Mouse (Mus musculus): ENCODE results near the gene Prr11.
A peak's percentile ranks its signal among the peaks of the same experiment; 100 is the strongest.
"Not testable (repeated sequence)": the region's sequence is repeated elsewhere in the genome, so short reads cannot be mapped to it uniquely, and the experiment has no call there.

The Prr11 gene

DNA sequence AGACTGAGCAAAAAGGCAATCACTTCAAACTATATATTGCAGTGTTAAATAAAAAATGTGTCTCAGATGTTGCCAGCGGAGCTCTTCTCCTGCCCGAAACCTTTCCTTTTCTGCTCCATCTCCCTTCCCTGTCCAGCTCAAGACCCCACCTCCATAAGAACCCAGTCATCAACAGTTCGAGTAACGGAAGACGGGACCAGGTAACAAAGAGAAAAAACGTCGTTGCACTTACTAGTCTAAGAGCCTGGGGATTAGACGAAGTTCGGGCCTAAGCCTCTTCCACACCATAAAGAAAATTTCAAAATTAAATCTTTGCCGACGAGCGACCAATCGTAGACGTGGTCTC, at the start of gene Prr11:
Gene Prr11 (minus strand): TSS at position 300 of the 346 bp plus-strand sequence.
- no peak for DNase-seq

GRCm38 (mm10) chr11:87158012-87158411, 49.5 kb upstream of the Prr11 start:
- no peak for DNase-seq

DNA sequence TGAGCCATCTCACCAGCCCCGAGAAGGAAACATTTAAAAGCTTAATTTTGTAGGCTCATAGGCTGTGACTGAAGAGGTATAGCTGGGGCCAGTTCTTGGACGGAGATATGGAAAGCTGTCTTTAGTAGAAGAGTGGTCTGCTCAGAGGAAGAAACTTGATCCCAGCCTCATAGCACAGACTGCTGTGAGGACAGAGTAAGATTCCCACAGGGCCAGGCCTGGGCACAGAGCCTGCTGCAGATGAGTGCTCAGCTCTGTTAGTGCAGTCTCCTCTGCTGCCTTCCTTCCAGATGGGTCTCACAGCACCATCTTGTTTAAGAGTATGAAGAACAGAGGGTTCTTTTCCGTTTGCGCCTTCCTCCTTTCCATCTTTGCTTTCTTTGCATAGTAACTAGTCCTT, 27.7 kb upstream of the Prr11 start:
- DNase-seq = no peak

GRCm38 (mm10) chr11:87126824-87127816, 18.6 kb upstream of the Prr11 start, which contains the start of gene Trim37:
Gene Trim37 (plus strand): TSS chr11:87127077.
- DNase-seq = peak; percentile 79 to 82

DNA sequence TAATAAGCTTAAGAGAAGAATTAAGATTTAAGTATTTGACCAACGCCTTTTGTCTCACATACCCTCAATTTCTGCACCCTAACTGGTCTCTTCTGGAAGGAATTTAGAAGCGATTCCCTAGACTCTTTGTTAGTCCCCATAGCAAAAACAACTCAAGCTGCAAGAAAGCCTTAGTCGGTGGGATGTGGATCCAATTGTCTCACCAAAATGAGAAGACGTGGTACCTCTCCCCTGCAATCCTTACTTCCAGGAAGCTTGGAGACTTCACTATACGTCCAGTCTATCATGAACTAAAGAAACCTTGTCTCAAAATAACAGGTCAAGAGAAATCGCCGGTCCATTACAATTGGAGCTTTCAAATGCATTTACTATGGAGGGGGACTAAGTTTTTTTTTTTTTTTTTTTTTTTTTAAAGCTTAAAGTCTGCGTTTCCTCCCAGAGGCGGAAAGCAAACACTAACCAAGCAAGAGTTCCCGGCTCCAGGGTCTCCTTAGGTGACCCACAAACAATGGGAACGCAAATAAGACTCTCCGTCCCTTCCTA, 17.8 kb upstream of the Prr11 start:
- peak; percentile 3 to 4 for DNase-seq

DNA sequence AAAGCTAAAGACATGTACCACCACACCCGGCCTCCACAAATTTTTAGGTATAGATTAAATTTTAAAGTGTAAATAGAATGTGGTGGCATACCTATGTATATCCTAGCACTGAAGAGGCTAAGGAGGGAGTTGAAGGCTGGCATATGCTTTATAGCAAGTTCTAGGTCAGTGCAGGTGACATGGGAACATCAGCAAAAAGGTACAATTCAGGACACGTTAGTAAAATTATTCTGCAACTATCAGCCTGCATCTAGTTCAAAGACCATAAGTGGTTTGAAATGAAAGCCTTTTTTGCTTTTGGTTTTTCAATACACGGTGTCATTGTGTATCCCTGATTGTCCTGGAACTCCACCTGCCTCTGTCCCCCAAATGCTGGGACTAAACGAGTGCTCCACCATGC, 17.1 kb upstream of the Prr11 start:
- no peak for DNase-seq

DNA sequence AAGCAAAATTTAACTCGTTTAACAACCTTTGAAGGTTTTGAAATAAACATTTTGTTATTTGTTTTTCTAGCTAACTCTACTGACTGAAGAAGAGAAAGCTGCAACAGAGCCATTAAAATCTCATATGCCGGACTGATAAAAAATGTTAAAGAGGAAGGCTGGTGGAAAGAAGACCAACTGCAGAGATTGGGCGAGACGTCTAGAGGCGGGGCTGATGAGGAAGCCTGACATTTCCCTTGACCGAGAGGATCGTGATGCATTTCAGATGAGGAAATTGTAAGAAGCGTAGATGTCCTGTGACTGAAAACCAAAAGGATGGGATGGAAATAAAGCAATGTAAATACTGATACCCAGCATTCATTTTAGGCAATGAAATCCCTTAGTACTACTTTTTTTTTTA, 13.4 kb upstream of the Prr11 start:
- no peak for DNase-seq

- DNase-seq = no peak
These were observed 1.8 kb upstream of the Prr11 start for GRCm38 (mm10) chr11:87110172-87110909.

DNA sequence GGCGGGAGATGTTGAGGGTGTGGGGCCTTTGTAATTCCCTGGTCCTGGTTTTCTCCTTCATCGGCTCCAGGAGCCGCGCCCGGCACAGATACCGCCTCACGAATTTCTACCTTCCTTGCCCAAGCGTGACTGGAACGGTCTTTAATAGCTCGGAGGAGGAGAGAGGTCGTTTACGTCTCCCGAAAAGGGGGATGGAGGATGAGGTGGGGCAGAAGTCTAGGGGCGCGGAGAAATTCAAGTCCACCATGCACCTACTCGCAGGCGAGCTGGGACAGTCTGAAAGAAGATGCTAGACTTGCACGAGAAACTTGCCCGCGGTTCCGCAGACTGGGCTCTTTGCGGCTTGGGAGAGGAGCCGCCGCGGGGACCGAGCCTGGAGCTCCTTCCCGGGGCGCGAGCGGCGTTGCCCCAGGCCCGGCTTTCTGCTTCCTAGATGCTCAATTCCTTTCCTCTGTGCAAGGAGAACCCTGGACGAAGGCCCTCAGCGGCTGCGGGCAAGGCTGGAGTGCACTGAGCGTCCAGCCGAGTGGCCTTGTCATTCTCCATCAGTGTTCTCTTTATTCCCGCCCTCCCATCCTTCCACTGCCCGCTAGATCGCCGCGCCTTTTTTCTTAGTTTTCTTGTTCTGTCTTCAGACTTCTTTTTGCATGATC, 1.1 kb upstream of the Prr11 start:
- no peak for DNase-seq

- DNase-seq = peak; percentile 95 to 97
These were observed 429 bp upstream of the Prr11 start, which contains the start of gene Ska2 for GRCm38 (mm10) chr11:87108755-87109518. Gene Ska2 (plus strand): TSS chr11:87109234.

GRCm38 (mm10) chr11:87087142-87087541, 21.4 kb downstream of the Prr11 start:
- no peak for DNase-seq

- DNase-seq = peak; percentile 84 to 86
These were observed 22.1 kb downstream of the Prr11 start, which contains the start of gene Smg8 for GRCm38 (mm10) chr11:87086290-87086984. Gene Smg8 (minus strand): TSS chr11:87086774.

DNA sequence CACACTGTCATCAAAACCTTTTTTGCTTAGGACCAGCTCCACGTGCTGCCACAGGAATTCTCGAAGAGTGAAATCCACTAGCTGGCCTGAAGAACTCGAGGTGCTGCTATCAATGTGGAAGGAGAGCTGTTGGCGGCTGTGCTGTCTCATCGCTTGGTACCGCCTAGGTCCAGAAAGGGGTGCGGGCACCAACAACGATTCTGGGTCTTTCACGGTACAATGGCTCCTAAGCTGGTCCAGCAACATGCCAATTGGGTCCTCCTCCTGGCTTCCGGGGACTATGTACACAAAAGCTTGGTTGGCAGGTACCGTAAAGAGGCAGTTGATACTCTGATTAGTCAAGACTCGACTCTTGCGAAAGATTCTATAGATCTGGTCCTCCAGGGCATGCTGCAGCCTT, 23.0 kb downstream of the Prr11 start:
- no peak for DNase-seq

DNA sequence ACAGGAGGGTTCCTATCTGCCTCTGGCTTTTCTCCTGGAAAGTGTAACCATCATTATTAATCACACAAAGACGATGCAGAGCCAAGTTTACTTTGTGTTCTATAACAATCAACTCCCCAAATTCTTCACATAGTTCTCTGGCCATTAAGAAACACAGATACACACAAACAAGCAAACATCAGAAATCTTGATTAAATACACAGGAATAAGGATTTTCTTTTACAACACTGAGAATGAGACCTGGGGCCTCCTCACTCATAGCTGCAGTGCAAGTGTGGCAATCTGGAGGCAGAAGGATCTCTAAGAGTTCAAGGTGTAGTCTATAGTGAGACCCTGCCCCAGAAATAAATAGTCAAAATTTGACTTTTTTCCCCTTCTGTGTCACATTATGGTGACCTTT, 24.8 kb downstream of the Prr11 start:
- DNase-seq = no peak

DNA sequence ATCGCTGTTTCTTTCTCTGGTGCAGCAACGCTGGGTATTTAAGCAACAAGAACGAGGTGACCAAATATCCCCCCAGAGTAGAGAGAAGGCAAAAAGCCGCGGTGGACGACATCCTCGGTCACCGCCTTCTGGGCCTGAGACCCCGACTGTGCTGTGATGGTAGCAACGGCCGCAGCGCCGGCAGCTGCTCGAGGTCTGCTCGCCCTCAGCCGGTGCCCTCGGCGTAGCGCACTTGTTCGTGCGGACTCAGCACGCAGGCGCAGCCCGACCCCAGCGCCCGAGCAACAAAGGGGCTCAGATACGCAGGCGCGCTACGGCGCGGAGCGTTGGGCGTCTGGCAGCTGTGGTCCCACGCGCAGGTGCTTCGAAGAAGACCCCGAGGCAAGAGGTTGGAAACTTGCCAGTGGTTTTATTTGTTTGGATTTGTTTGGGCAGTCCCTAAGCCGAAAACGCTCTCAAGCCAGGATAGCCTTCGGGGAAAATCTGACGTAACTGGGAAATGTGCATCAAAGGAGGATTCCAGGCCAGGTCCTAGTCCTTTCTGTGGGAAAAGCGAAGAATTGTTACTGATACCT, 34.6 kb downstream of the Prr11 start, which contains the start of gene Gdpd1:
Gene Gdpd1 (minus strand): TSS at position 197 of the 575 bp plus-strand sequence.
- peak; percentile 76 to 80 for DNase-seq

DNA sequence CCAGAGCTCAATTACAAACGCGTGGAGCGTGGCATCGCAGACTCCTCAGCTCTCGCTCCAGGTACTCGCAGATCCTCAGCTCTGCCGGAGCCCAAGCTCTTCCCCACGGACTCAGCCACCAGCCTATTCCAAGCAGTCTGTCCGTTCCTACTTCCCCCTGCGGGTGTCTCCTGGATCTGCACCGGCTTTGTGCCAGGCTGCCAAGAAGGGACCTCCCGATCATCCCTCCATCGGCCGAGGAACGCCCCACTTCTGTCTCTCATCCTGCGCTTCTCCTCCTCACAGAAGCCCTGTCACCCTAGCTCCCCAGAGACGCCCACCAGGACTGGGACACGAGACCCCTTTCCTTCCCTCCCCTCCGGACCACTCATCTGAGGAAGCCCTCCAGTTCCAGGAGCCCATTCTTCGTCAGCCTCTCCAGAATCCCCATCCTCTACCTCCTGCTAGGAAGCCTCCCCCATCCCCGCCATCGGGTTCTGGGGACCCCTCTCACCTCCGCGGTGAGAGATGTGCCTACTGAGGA, 35.1 kb downstream of the Prr11 start:
- peak; percentile 31 to 34 for DNase-seq

DNA sequence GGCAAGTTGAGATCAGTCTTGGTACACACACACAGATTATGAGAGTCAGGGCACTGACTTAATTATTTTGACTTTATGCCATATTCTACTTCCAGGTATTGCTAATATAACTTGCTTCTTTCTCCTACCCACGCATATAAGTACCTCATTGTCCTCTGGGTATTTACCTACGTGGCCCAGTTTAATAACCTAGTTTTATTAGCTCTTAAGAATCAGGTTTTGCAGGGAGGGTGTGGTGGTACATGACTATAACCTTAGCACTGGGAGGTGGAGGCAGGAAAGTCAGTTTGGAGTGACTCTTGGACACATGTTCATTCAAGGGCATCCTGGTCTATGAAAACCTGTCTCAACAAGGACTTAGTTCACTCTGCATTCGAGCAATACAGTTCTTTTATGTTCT, 46.4 kb downstream of the Prr11 start:
- no peak for DNase-seq

DNA sequence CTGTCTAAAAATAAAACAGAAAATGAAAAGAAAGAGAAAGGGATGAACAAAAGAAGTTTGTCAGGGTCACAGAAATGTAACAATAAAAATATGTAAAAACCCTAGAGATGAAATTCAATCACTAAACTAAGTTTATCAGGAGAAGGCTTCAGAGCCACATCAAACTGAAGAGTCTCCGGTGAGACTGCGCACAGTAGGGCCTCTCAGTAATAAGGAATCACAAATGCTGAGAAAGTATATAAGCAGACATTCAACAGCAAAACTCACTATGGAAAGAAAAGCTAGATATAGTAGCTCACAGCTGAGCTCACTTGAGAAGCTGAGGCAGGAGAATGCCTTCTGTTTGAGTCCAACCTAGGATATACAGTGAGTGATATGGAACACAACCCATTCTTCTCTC, 48.1 kb downstream of the Prr11 start:
- no peak for DNase-seq

- no peak for DNase-seq
These were observed 52.2 kb downstream of the Prr11 start for GRCm38 (mm10) chr11:87056286-87056685.

DNA sequence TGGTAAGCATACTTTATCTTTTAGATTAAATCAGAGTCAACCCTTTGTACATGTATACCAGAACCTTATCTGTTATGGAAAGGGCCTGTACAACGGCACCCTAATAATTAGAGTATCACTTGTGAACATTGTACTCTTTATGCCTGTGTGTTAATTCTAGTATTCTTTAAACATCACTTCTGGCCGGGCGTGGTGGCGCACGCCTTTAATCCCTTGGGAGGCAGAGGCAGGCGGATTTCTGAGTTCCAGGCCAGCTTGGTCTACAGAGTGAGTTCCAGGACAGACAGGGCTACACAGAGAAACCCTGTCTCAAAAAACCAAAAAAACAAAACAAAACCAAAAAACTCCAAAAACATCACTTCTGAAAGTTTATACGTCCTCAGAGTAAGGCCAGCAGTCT, 59.6 kb downstream of the Prr11 start:
- DNase-seq = not testable (repeated sequence)

DNA sequence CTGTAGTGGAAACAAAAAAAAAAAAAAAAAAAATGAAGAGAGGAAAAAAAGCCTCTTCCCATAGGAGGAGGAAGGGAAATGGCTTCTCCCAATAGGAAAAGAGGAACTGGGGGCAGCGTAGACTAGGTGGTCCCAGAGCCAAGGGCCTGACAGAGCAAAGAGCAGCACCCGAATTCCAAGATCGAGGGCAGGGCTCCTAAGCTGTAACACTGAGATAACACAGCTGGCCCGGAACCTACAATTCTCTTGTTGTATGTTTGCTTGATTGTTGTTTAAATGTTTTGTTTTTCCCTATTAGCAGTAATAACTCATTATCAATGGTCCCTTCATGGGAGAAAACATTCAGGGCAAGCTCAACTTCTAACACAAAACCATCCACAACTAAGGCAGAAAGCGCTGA, 61.5 kb downstream of the Prr11 start:
- DNase-seq = no peak
